Mouse (Mus musculus): ENCODE results near the gene Olfr788.

The Olfr788 gene

DNA sequence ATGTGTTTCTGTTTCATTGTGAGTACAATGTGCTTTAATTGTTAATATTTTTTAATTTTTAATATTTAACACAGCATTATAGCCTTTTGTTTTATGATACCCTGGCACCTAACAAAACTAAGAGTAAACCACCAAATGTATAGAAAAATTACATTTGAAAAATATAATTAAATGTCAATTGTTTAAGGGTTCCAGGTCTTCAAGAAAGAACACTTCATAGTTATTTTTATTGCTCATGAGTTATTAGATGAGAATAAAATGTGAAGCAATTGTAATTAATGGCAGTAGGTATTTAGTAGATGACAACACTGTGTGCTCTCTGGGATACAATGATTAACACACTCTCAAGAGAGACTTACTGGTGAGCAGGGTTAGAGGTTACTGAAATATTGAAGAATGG is at the start of gene Olfr788:
Gene Olfr788 (plus strand): TSS at position 301 of the 400 bp plus-strand sequence.
- DNase-seq (ENCODE audit: low spot score in 2 of 2): no peak

DNA sequence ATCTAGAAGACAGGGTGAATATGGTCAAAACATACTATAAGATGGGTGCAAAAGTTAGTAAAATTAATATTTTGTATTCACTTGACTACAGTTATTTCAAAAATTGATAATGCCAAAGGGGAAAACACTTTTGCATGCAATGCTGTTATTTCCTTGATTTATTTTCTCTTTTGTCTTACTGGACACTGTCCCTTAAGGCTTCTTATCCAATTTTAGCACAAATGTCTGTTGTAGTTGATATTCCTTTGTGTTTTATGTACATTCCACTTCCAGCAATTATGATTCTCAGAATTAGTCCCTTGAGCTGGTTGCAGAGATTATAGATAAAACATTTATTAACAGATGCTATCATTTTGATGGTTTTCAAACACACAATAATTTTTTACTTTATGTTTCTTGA is 43.8 kb upstream of the Olfr788 start, which contains the start of gene Olfr786:
Gene Olfr786 (plus strand): TSS at position 301 of the 400 bp plus-strand sequence.
- no peak for DNase-seq (ENCODE audit: low spot score in 2 of 2)

DNA sequence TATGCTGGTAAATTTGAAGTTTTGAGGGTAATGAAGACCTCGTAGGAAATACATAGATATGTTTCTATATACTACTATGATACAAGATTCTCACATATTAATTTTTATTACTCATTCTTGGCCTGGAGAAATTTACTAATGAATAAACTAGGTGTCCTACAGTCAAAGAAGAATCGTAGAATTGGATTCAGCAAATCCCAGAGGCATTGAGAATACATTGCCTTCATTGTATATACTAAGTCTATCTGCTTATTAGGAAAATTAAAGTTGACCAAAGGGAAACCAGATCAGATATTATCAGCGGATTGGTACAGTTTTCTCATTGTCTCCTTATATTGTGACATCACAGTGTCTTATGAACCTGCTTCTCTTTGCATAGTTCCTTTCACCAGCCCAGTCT is 9.2 kb upstream of the Olfr788 start, which contains the start of gene Olfr787:
Gene Olfr787 (plus strand): TSS at position 301 of the 400 bp plus-strand sequence.
- no peak for DNase-seq (ENCODE audit: low spot score in 2 of 2)

DNA sequence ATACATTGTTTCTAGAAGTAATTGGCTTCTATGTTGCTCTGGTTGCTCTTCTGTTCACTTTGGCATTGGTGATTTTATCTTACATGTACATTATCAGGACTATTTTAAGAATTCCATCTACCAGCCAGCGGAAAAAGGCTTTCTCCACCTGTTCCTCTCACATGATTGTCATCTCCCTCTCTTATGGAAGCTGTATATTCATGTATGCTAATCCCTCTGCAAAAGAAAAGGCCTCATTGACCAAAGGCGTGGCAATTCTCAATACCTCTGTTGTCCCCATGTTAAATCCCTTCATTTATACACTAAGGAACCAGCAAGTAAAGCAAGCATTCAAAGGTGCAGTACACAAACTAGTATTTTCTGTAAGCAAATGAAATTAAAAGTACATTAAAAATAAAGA is 2.5 kb downstream of the Olfr788 start:
- DNase-seq (ENCODE audit: low spot score in 2 of 2): no peak

DNA sequence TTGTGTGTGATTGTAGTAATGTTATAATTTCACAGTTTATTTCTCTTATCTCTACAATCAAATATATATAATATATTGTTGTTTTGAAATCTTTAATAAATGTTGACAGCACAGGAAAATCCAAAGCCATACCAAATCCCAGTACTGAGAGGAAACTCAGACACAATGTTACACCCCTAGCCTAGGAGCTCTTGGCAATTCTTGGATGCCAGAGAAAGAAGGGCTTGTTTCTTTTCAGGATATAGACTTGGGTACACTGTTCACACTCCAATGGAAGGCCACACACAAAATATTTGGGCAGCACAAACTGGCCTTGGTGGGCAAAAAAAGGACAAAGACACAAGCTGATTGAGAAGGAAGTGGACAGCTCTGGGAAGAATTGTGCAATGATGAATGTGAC is 2.9 kb downstream of the Olfr788 start:
- DNase-seq (ENCODE audit: low spot score in 2 of 2): no peak

DNA sequence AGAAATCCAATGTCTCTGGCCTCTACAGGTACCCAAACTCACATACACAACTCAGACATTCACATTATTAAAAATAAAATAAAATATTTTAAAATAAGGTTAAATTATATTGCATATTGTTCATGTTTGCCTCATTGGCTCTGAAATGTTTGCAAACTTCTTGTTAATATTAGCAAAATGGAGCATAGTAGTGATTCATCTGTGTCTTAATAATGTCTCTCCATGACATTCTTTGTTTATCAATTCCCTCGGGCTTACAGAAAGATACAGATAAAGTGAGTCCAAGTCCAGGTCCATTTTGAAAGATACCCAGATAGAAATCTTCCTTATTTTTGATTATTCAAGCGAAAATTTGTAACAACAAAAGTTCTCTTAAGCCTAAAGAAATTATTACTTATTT is 13.7 kb downstream of the Olfr788 start, which contains the start of gene Olfr789:
Gene Olfr789 (plus strand): TSS at position 301 of the 400 bp plus-strand sequence.
- no peak for DNase-seq (ENCODE audit: low spot score in 2 of 2)

DNA sequence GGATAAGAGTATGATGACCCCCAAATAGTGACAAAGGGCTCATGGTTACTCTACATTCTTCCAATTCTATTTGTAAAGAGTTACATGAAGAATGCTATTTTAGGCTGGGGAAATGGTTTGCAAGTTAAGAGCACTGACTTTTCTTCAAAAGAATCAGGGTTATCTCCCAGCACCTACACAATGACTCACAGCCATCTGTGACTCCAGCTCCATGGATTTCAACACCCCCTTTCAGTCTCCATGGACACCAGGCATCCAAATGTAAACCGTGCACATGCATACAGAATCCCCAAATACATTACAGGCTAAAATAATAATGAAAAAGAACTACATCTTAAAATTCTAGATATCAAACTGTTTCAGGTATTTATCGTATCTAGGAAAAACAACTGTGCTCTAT is 19.3 kb downstream of the Olfr788 start:
- DNase-seq (ENCODE audit: low spot score in 2 of 2): no peak

DNA sequence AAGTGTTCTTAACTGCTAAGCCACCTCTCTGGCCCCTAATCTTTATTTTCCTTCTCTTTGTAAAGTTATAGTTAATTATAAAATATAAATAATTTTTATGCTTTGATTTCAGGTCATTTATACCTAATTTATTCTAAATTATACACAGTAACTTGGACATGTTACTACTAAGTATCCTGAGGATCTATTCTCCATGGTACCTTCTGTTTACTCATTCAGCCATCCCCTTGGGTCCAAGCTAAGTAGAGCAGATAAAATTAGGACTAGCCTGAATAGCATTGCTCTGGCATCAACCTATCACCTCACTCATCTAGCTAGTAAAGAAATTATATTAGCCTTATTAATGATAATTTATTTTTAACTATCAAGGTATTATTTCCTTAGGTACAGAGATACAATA is 27.4 kb downstream of the Olfr788 start, which contains the start of gene Olfr790:
Gene Olfr790 (plus strand): TSS at position 301 of the 400 bp plus-strand sequence.
- no peak for DNase-seq (ENCODE audit: low spot score in 2 of 2)

DNA sequence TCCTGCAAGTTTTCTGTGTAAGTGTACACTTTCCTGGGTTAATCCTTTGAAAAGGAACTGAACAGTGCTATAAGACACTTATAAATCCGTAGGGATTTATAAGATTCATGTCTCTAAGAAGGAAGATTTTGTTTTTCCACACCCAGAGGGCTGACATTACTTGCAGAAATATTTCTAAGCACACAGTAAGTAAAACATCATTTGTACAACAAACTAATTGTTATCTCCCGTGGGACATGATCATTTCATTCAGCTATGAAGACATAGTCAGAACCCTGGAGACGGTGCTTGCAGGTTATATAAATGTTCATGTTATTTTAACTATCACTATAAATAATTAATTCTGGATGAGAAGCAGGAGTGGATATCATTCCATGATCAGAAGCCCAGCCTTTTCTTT is 50.7 kb downstream of the Olfr788 start, which contains the start of gene Olfr791:
Gene Olfr791 (plus strand): TSS at position 301 of the 400 bp plus-strand sequence.
- DNase-seq (ENCODE audit: low spot score in 2 of 2): no peak
